Mouse (Mus musculus) hindbrain, embryonic 15.5 days (tissue): ENCODE measurements around the gene Mertk. TPM values are rescaled to one million over a fixed set of nuclear protein-coding genes. Genes with fewer than 3 reads are reported as not detected.

Source experiments
- ATAC-seq: fragments of 200-750 bp; cut with Nextera tagmentation; 2 replicates; pipeline ENCODE4 v1.8.0; 2017; ENCODE audit warnings: low read depth, moderate number of reproducible peaks, moderate TSS enrichment; ENCODE audit not compliant: low FRiP score
- H3K27ac ChIP-seq: fragments of 300-500 bp; sonication (generic); replicated peaks from 2 replicates; pipeline ENCODE4 v1.5.1; 2015; ENCODE audit warnings: mild to moderate bottlenecking, inconsistent platforms
- H3K27me3 ChIP-seq: fragments of 300-500 bp; sonication (generic); 2 replicates; pipeline ENCODE4 v1.6.1; 2015; ENCODE audit warnings: control low read depth, inconsistent platforms
- H3K36me3 ChIP-seq: fragments of 300-500 bp; sonication (generic); 2 replicates; pipeline ENCODE4 v1.6.1; 2015; ENCODE audit warnings: control low read depth, inconsistent platforms
- H3K4me1 ChIP-seq: fragments of 300-500 bp; sonication (generic); replicated peaks from 2 replicates; pipeline ENCODE4 v1.6.1; 2015; ENCODE audit warnings: control low read depth, inconsistent platforms
- H3K4me2 ChIP-seq: fragments of 300-500 bp; sonication (generic); 2 replicates; pipeline ENCODE4 v1.6.1; 2015; ENCODE audit warnings: moderate library complexity, mild to moderate bottlenecking, inconsistent platforms
- H3K4me3 ChIP-seq: fragments of 300-500 bp; sonication (generic); 2 replicates; pipeline ENCODE4 v1.5.1; 2015; ENCODE audit warnings: mild to moderate bottlenecking, inconsistent platforms
- H3K9ac ChIP-seq: fragments of 300-500 bp; sonication (generic); 2 replicates; pipeline ENCODE4 v1.6.1; 2015; ENCODE audit warnings: inconsistent platforms
- H3K9me3 ChIP-seq: fragments of 300-500 bp; sonication (generic); 2 replicates; pipeline ENCODE4 v1.6.1; 2016; ENCODE audit warnings: control low read depth, inconsistent platforms
- WGBS: fragments of 180-500 bp; shearing (Covaris S2); methylation state at CpG from one replicate; pipeline ENCODE4 v1.1.7; 2015; 5-methylcytosine and 5-hydroxymethylcytosine counted together
- polyA plus RNA-seq: library from polyadenylated mRNA; unstranded; fragments of >200 nt; fragmentation: Nextera tagmentation; extraction: Ambion mirVana; gene quantifications from 2 replicates; pipeline ENCODE4 v1.2.1, GENCODE M21; 2015

Mertk gene
- polyA plus RNA-seq, 1 experiment from 2014 or later, result 2.5 TPM

DNA sequence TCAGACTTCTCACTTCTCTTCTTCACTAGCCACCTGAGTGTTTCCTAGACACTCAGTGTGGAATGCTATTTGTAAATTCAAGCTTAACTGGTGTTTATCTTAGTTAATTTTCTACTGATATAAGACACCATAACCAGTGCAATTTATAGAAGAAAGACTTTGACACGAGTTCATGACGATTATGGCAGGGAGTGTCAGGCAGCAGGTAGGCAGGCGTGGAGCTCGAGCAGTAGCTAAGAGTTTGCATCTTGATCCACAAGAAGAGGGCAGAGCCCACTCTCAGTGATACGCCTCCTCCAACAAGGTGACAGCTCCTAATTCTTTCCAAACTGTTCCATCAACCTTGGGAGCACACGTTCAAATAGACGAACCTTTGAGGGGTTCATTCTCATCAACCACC lies 27.9 kb downstream of the Mertk start:
- ATAC-seq, result no peak
- 93% methylated on average over 7 of the region's 7 CpGs for WGBS
- H3K27me3 ChIP-seq, result no peaks in the 10 kb centered on the region
- H3K9me3 ChIP-seq, result no peaks in the 10 kb centered on the region
- H3K9ac ChIP-seq, result no peak overlapping the region
- no peak overlapping the region for H3K27ac ChIP-seq
- H3K4me3 ChIP-seq, result no peak overlapping the region
- H3K36me3 ChIP-seq, result no peaks in the 10 kb centered on the region
- H3K4me1 ChIP-seq, result no peaks in the 10 kb centered on the region
- H3K4me2 ChIP-seq, result no peak overlapping the region

DNA sequence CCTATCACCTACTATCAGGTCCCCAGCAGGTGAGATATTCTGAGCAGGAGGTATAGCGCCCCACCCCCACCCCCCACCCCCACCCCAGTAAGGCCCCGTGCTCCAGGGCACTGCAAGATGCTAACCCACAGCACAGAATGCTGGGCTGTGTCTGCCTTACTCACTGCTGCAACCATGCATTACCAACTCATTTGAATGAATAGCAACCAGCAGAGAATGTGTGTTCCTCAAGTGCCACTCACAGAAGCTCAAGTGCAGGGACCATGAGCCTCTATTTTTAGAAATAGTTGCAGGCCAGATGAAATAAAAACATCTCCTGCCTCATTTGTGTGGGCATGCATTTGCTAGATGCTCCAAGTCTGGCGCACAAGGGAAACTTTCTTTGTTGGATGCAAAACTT lies 28.8 kb downstream of the Mertk start:
- Histone ChIP-seq H3K4me2 (no peak overlapping the region), H3K27me3 (no peaks in the 10 kb centered on the region), H3K9ac (no peak overlapping the region), H3K4me3 (no peak overlapping the region), H3K36me3 (no peaks in the 10 kb centered on the region), H3K9me3 (no peaks in the 10 kb centered on the region), H3K4me1 (no peaks in the 10 kb centered on the region), H3K27ac (no peak overlapping the region)
- WGBS, result 53% methylated on average over 3 of the region's 3 CpGs
- no peak for ATAC-seq

DNA sequence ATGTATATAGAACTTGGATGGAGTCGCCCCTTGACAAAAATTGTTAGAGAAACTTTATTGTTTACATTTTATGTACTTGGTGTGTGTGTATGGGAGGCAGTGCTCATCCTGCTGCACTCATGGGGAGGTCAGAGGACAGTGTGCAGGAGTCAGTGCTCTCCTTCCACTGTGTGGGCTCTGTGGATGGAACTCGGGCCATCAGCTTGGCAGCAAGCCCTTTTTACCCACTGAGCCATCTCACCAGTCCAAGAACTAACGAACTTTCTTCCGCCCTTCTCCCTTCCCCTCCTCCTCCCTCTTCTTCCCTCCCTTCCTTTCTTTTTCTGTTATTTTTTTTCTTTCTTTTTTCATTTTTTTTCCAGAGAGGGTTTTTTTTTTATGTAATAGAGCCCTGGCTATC lies 29.3 kb downstream of the Mertk start:
- WGBS, result 80% methylated on average over 4 of the region's 4 CpGs
- H3K4me3 ChIP-seq, result no peak overlapping the region
- H3K27me3 ChIP-seq, result no peaks in the 10 kb centered on the region
- no peaks in the 10 kb centered on the region for H3K36me3 ChIP-seq
- H3K4me2 ChIP-seq, result no peak overlapping the region
- no peaks in the 10 kb centered on the region for H3K4me1 ChIP-seq
- no peak overlapping the region for H3K9ac ChIP-seq
- no peaks in the 10 kb centered on the region for H3K9me3 ChIP-seq
- ATAC-seq, result no peak
- H3K27ac ChIP-seq, result no peak overlapping the region

DNA sequence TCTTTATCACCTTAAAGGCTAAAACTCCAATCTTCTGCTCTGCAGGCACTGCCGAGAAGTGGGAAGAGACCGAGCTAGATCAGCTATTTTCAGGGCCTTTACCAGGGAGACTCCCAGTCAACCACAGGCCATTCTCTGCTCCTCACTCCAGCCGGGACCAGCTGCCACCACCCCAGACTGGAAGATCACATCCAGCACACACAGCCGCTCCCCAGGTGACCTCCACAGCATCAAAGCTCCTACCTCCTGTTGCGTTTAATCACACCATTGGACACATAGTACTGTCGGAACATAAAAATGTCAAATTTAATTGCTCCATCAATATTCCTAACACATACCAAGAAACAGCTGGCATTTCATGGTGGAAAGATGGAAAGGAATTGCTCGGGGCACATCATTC lies 30.4 kb downstream of the Mertk start:
- H3K4me3 ChIP-seq, result no peak overlapping the region
- H3K36me3 ChIP-seq, result no peaks in the 10 kb centered on the region
- ATAC-seq, result no peak
- no peak overlapping the region for H3K9ac ChIP-seq
- H3K4me2 ChIP-seq, result no peak overlapping the region
- no peaks in the 10 kb centered on the region for H3K4me1 ChIP-seq
- H3K27ac ChIP-seq, result no peak overlapping the region
- H3K27me3 ChIP-seq, result no peaks in the 10 kb centered on the region
- H3K9me3 ChIP-seq, result no peaks in the 10 kb centered on the region
- WGBS, result 65% methylated on average over 7 of the region's 7 CpGs

DNA sequence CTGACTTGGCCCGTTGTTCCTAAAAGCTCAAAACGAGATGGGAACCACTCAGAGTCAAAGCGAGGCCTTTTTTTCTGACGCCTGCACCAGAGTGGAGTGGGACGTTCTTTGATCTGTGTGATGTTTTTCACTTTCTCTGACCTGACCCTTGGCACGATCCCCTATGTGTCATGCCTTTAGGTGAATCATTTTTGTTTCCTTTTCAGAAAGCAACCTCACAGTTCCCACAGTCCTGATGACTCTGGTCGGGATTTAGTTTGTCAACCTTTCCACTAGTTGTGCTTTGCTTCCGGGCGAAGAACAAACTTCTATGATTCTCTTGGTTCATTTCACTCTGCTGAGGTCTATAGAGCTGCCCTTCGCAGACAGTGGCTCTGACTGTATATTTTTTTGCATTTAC lies 32.8 kb downstream of the Mertk start:
- Histone ChIP-seq H3K9me3 (no peaks in the 10 kb centered on the region), H3K4me1 (no peaks in the 10 kb centered on the region), H3K4me3 (no peak overlapping the region), H3K27me3 (no peaks in the 10 kb centered on the region), H3K36me3 (no peaks in the 10 kb centered on the region), H3K27ac (no peak overlapping the region), H3K4me2 (no peak overlapping the region), H3K9ac (no peak overlapping the region)
- ATAC-seq, result no peak
- 79% methylated on average over 10 of the region's 10 CpGs for WGBS

DNA sequence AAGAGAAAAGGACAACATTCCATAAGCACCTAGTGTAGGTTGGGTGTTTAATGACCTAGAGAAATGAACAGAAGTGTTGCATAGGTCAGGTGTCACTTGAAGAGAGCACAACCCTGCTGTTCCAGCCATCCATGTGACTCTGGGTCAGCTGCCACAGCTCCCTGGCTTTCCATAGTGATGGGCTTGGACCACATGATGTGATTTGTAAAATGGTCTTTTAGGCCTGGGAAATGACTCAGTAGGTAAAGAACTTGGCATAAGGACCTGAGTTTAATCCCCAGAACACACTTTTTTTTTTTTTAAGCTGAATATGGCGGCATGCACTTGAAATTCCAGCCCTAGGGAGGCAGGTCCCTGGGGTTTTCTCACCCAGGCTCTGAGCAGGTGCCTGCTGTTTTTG lies 33.2 kb downstream of the Mertk start:
- 89% methylated on average over 1 of the region's 1 CpGs for WGBS
- no peaks in the 10 kb centered on the region for H3K27me3 ChIP-seq
- no peak for ATAC-seq

DNA sequence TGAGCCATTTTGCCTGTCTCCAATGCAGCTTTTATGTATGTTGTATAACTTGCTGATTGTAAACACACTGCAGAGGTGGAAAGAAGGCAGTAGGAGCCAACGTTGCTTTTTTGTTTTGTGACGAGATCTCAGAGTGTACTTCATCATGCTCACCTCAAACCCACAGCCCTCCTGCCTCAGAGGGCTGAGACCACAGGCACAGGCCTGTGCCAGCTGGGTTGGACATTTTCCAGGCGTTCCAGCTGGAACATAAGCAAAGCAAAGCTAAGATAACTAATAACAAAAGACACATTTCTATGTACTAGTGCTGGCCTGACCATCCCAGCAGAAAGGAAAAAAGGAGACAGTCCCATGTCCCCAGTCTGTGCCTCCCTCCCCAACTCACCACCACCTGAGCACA lies 36.3 kb downstream of the Mertk start:
- Histone ChIP-seq H3K27me3 (no peaks in the 10 kb centered on the region), H3K4me1 (no peaks in the 10 kb centered on the region), H3K27ac (no peak overlapping the region), H3K9ac (no peak overlapping the region), H3K36me3 (no peaks in the 10 kb centered on the region), H3K4me3 (no peak overlapping the region), H3K9me3 (no peaks in the 10 kb centered on the region), H3K4me2 (no peak overlapping the region)
- ATAC-seq, result no peak
- WGBS, result 52% methylated on average over 3 of the region's 3 CpGs

More for the DNA sequence above, 33.2 kb downstream of the Mertk start:
- H3K4me3 ChIP-seq, result no peak overlapping the region
- no peaks in the 10 kb centered on the region for H3K36me3 ChIP-seq
- no peak overlapping the region for H3K27ac ChIP-seq
- no peaks in the 10 kb centered on the region for H3K4me1 ChIP-seq
- no peaks in the 10 kb centered on the region for H3K9me3 ChIP-seq
- H3K4me2 ChIP-seq, result no peak overlapping the region
- no peak overlapping the region for H3K9ac ChIP-seq

DNA sequence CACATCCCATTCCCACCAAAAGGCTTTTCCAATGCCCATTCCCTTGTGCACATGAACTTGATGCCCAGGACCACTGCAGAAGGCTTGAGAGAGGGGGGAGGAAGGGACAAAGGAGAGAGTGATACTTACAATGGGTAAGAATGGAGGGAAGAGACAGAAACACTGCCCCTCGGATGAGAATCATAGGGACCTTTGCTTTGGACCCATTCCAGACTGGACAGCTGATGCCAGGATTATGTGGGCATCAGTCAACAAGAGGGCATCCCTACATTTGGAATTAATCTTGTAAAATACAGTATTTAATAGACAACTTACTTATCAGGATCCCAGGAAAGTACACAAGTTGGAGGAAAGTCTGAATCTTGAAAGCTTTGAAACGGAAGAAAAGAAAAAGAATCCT lies 38.3 kb downstream of the Mertk start:
- Histone ChIP-seq H3K9me3 (no peaks in the 10 kb centered on the region), H3K4me2 (no peak overlapping the region), H3K9ac (no peak overlapping the region), H3K27me3 (no peaks in the 10 kb centered on the region), H3K27ac (no peak overlapping the region), H3K36me3 (no peaks in the 10 kb centered on the region), H3K4me3 (no peak overlapping the region), H3K4me1 (no peaks in the 10 kb centered on the region)
- no peak for ATAC-seq
- 88% methylated on average over 2 of the region's 2 CpGs for WGBS

DNA sequence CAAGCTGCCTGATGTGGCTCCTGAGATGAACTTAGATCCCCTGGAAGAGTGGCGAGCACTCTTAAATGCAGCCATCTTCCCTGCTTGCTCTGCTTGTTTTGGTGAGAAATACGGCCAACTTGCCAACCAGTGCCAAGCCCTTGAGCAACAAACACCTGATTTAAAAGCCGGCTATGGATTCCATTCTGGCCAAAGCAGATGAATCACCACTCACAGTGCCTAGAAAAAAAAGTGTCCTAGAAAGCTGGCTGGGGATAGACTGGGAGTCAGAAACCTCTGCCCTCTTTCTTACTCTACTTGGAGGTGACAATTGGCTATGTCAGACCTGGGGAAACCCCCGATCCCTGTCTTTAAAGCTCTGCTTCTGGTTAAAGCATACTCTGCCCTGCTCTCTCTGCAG lies 39.0 kb downstream of the Mertk start:
- H3K4me1 ChIP-seq, result no peaks in the 10 kb centered on the region
- H3K36me3 ChIP-seq, result no peaks in the 10 kb centered on the region
- WGBS, result 93% methylated on average over 4 of the region's 4 CpGs
- H3K9me3 ChIP-seq, result no peaks in the 10 kb centered on the region
- H3K27ac ChIP-seq, result no peak overlapping the region
- ATAC-seq, result no peak
- no peak overlapping the region for H3K4me2 ChIP-seq
- H3K27me3 ChIP-seq, result no peaks in the 10 kb centered on the region
- no peak overlapping the region for H3K4me3 ChIP-seq
- H3K9ac ChIP-seq, result no peak overlapping the region

DNA sequence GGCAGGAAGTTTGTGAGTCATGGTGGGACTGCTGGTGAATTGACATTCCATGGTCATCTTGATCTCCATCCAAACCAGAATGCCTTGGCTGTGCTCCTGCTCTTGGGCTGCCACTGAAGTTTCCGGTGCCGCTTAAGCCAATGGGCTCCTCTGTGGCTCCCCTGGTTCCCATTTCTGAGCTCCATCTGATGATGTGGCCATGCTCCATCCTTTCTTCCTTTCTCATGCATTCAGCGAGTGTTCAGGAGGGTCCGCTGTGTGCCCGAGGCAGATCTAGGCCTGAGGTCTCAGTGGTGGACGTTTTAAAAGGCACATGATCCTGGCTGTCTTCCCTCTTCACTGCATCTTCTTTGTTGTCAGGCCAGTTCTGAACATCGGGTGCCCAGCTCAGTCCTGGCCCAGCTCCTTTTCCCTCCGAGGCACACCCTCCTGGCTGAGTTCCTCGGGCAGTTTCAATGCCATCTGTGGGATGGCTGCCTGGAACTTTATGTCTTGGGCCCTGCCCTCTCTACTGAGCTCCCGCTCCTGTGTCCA lies 40.0 kb downstream of the Mertk start:
- Histone ChIP-seq H3K9me3 (no peaks in the 10 kb centered on the region), H3K4me3 (no peak overlapping the region), H3K4me1 (no peaks in the 10 kb centered on the region), H3K27me3 (no peaks in the 10 kb centered on the region), H3K9ac (no peak overlapping the region), H3K27ac (peak overlapping the region; percentile 42; the same call in 1 of the 2 replicates), H3K4me2 (no peak overlapping the region), H3K36me3 (no peaks in the 10 kb centered on the region)
- peak; percentile 88 for ATAC-seq
- 73% methylated on average over 10 of the region's 10 CpGs for WGBS

DNA sequence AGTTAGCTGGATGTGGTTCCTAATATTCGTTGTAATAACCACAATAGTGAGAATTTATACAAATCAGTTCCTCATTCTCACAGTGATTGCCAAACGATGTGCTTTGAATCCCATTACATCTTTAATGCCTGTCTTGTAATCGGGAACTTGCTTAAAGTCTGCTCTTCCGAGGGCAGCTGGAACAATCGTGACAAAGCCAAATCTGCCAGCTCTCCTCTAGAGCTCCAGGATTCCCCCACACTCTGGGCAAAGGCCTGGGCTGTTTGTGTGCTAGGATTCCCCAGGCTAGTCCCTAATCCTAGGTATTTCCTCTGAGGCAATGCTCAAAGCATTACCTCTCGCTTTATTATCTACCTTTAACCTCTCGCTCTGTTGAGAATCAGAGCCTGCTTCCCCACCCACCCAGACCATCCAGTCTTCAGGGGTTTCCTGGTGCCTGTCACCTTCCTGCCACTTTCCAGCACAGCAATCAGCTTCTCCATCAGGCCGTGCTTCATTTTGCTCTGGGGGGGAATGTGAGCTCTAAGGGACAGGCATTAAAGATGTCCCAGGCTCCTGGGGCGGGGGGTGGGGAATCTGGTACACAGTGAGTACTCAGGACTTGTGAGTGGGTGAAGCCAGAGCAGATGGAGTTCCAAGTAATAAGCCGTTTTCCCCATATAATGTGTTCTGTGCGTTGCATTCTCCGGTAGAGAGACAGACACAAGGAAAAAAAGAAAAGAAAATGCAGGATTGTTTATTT lies 47.3 kb downstream of the Mertk start:
- Histone ChIP-seq H3K9me3 (no peaks in the 10 kb centered on the region), H3K4me3 (no peak overlapping the region), H3K36me3 (no peaks in the 10 kb centered on the region), H3K9ac (no peak overlapping the region), H3K27me3 (no peaks in the 10 kb centered on the region), H3K4me2 (no peak overlapping the region), H3K4me1 (0 out of 2 replicates have a peak, but pooled peaks cover 5% of the 10 kb centered on the region), H3K27ac (no peak overlapping the region)
- 71% methylated on average over 12 of the region's 12 CpGs for WGBS
- no peak for ATAC-seq

DNA sequence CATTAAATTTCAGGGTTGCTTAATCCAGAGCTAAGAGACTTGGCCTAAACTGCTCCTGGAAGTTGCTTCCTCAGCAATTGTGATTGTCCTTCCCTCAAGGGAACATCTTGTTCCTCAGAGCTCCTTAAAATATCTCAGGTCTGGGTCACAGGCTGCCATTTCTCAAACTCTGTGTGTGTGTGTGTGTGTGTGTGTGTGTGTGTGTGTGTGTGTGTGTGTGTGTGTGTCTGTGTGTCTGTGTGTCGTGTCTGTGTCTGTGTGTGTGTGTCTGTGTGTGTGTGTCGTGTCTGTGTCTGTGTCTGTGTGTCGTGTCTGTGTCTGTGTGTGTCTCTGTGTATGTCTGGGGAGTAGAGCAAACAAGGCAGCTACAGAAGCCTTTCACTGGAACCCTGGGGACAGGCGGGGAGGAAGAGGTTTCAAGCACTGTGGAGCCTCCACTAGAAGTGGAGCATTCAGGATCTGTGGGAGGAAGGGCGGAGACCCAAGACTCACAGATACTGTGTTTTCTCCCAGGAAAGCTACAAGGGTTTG lies 47.9 kb downstream of the Mertk start:
- WGBS, result 71% methylated on average over 5 of the region's 5 CpGs
- Histone ChIP-seq H3K4me2 (no peak overlapping the region), H3K4me1 (0 out of 2 replicates have a peak, but pooled peaks cover 5% of the 10 kb centered on the region), H3K27me3 (no peaks in the 10 kb centered on the region), H3K9me3 (no peaks in the 10 kb centered on the region), H3K9ac (no peak overlapping the region), H3K36me3 (no peaks in the 10 kb centered on the region), H3K4me3 (no peak overlapping the region), H3K27ac (no peak overlapping the region)
- ATAC-seq, result no peak
